In the genomic region with DNA sequence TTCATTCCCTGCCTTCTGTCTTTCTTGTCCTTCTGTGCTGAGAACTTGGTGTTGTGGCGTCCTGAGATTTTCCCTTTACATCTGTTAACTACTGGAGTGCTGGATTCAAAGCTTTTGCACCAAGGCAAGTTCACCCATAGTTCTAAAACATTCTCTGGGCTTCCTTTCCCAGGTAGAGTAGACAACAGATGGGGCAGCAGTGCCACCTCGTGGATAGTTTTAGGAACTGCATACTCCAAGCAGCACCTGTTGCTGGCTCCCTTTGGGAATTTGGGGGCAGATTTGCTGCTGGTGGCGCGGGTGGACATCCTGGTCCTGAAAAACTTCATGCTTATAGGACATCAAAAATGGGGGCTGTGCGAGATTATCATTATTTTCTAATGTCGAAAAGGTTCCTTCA, we compare ENCODE assay signal across 8 mouse cellular contexts.
DNase-seq lines count a peak whose midpoint lies in the region; ATAC-seq and TF ChIP-seq lines count a peak whose summit lies in the region.

No protein-coding gene starts in this region.

- H3K4me2 ChIP-seq in liver, embryonic 12.5 days, result no peak overlapping the region

- TF ChIP-seq CTCF in bone marrow macrophage, adult 2 months (IDR thresholded peaks at IDR 0.05; ENCODE audit: low read depth, low read length), result peak; percentile 59
- peak; percentile 54; the same call in 1 of the 2 replicates for TF ChIP-seq CTCF in embryonic fibroblast, embryonic 13.5 days (IDR thresholded peaks at IDR 0.05; ENCODE audit: borderline replicate concordance, insufficient read depth, low read length)

- H3K9me3 ChIP-seq in liver, embryonic 12.5 days (replicated peaks), result no peaks in the 10 kb centered on the region

- no peak for TF ChIP-seq POLR2A in bone marrow macrophage, adult 2 months (IDR thresholded peaks at IDR 0.05; ENCODE audit: borderline replicate concordance, low read depth, low read length)
- no peak for TF ChIP-seq POLR2A in embryonic fibroblast, embryonic 13.5 days (IDR thresholded peaks at IDR 0.05; ENCODE audit: low read depth, low read length)

- DNase-seq in liver, result peak; percentile 65
- peak; percentile 59 to 64 for DNase-seq in left cerebral cortex, postnatal 25 days (ENCODE audit: low spot score in 2 of 2)
- DNase-seq in naive thymus-derived CD4-positive, alpha-beta T cell, adult 2 months (ENCODE audit: low read depth), result peak; percentile 54
- peak; percentile 2 to 4 for DNase-seq in thymus, adult 18-20 months

- no peak overlapping the region for H3K4me3 ChIP-seq in liver, embryonic 12.5 days
- no peak overlapping the region for H3K4me3 ChIP-seq in bone marrow macrophage, adult 2 months (ENCODE audit: insufficient read depth, low read length)
- no peak overlapping the region for H3K4me3 ChIP-seq in embryonic fibroblast, embryonic 13.5 days (ENCODE audit: insufficient read depth, low read length)

- H3K27ac ChIP-seq in liver, embryonic 12.5 days, result no peak overlapping the region
- no peak overlapping the region for H3K27ac ChIP-seq in bone marrow macrophage, adult 2 months (ENCODE audit: insufficient read depth, low read depth, low read length)
- H3K27ac ChIP-seq in embryonic fibroblast, embryonic 13.5 days (ENCODE audit: insufficient read depth, low read length), result no peak overlapping the region

- H3K27me3 ChIP-seq in liver, embryonic 12.5 days (replicated peaks), result no peaks in the 10 kb centered on the region

- 8% methylated on average over 6 of the region's 6 CpGs for WGBS in liver, embryonic 12.5 days (ENCODE audit: insufficient replicate concordance)

- no peak overlapping the region for H3K9ac ChIP-seq in liver, embryonic 12.5 days

- H3K36me3 ChIP-seq in liver, embryonic 12.5 days, result no peaks in the 10 kb centered on the region

- H3K4me1 ChIP-seq in liver, embryonic 12.5 days, result no peaks in the 10 kb centered on the region
- H3K4me1 ChIP-seq in bone marrow macrophage, adult 2 months (ENCODE audit: control insufficient read depth, insufficient read depth, low read length), result no peaks in the 10 kb centered on the region
- no peaks in the 10 kb centered on the region for H3K4me1 ChIP-seq in embryonic fibroblast, embryonic 13.5 days (ENCODE audit: control insufficient read depth, insufficient read depth, low read length)

- intact Hi-C loops in left cerebral cortex, postnatal 25 days (cut with DNase I), result loop anchor here (5.0 to 10.0 kb wide), 2 partner anchors 118 to 260 kb away; no protein-coding TSS in a partner anchor

- ATAC-seq in liver, embryonic 12.5 days, result no peak
- ATAC-seq in inflammation-experienced regulatory T-cells, adult 6 months, result peak; percentile 61

Comparison
In these comparisons a context has a peak if more than half of its experiments do, and no peak if none do; other contexts are left out.
1. DNase-seq: peak in every context shown above with its lines; median percentile 65 in liver; 62 in left cerebral cortex, postnatal 25 days; 54 in naive thymus-derived CD4-positive, alpha-beta T cell, adult 2 months; 3 in thymus, adult 18-20 months.